19 mouse cellular contexts compared by ENCODE assay signal in genomic region chr5:28251211-28251764, GRCm38 (mm10). TPM values are rescaled to one million over a fixed set of nuclear protein-coding genes. Genes with fewer than 3 reads are reported as not detected.
DNase-seq lines count a peak whose midpoint lies in the region; ATAC-seq lines count a peak whose summit lies in the region.
"Had no signal": no experiment of that assay in that cellular context is flagged by ENCODE, and none has a peak within 500 bp of the region (broad histone marks: within the 10 kb centered on the region; RNA-seq: fewer than 3 reads in every experiment).

No protein-coding gene starts in this region.

- H3K27me3 ChIP-seq in forebrain, embryonic 14.5 days (replicated peaks; ENCODE audit: control insufficient read depth, insufficient read depth, low read length), result no peaks in the 10 kb centered on the region
- H3K27me3 ChIP-seq in forebrain, embryonic 16.5 days (replicated peaks; ENCODE audit: control insufficient read depth, insufficient read depth, low read length), result no peaks in the 10 kb centered on the region
- H3K27me3 ChIP-seq in hindbrain, embryonic 15.5 days, result no peaks in the 10 kb centered on the region
- H3K27me3 ChIP-seq: limb, embryonic 12.5 days; stomach, embryonic 15.5 days had no signal

- WGBS in forebrain, embryonic 14.5 days, result 41% methylated on average over 4 of the region's 4 CpGs
- 35% methylated on average over 4 of the region's 4 CpGs for WGBS in forebrain, embryonic 16.5 days
- 21% methylated on average over 4 of the region's 4 CpGs for WGBS in hindbrain, embryonic 15.5 days

- no peaks in the 10 kb centered on the region for H3K9me3 ChIP-seq in forebrain, embryonic 14.5 days (replicated peaks; ENCODE audit: control insufficient read depth, low read length)
- H3K9me3 ChIP-seq in forebrain, embryonic 16.5 days (ENCODE audit: control insufficient read depth, low read length), result no peaks in the 10 kb centered on the region
- no peaks in the 10 kb centered on the region for H3K9me3 ChIP-seq in hindbrain, embryonic 15.5 days
- H3K9me3 ChIP-seq: limb, embryonic 12.5 days; megakaryocyte, embryonic 14.5 days; stomach, embryonic 15.5 days had no signal

- peak; percentile 4 for DNase-seq in forebrain, embryonic 14.5 days (ENCODE audit: low spot score)
- peak; percentile 48 for DNase-seq in right cerebral cortex, postnatal 4 days
- no peak for DNase-seq in right cerebral cortex, postnatal 25 days
- DNase-seq in telencephalon, adult 2 months (ENCODE audit: low read depth, low spot score), result peak; percentile 6
- DNase-seq in spleen, postnatal 14 days (ENCODE audit: low spot score in 2 of 2), result no peak
- no peak for DNase-seq in heart, postnatal 14 days
- DNase-seq: kidney, adult 2 months; lung, adult 18-20 months had no signal

- no peak overlapping the region for H3K27ac ChIP-seq in forebrain, embryonic 14.5 days (ENCODE audit: low read depth, low read length)
- H3K27ac ChIP-seq in forebrain, embryonic 16.5 days (ENCODE audit: low read length), result no peak overlapping the region
- peak overlapping the region; percentile 68 for H3K27ac ChIP-seq in hindbrain, embryonic 15.5 days (replicated peaks)
- H3K27ac ChIP-seq: layer of hippocampus, adult 2 months; limb, embryonic 12.5 days; stomach, embryonic 15.5 days had no signal

- H3K4me3 ChIP-seq in forebrain, embryonic 14.5 days (ENCODE audit: low read depth, low read length), result no peak overlapping the region
- no peak overlapping the region for H3K4me3 ChIP-seq in forebrain, embryonic 16.5 days (replicated peaks; ENCODE audit: low read length)
- no peak overlapping the region for H3K4me3 ChIP-seq in hindbrain, embryonic 15.5 days
- H3K4me3 ChIP-seq: erythroblast, embryonic 14.5 days; layer of hippocampus, adult 2 months; limb, embryonic 12.5 days; megakaryocyte, embryonic 14.5 days; stomach, embryonic 15.5 days had no signal

- no peak for ATAC-seq in forebrain, embryonic 14.5 days
- ATAC-seq in forebrain, embryonic 16.5 days, result no peak
- peak; percentile 87 for ATAC-seq in hindbrain, embryonic 15.5 days (ENCODE audit: low FRiP score, low read depth)

- no peaks in the 10 kb centered on the region for H3K36me3 ChIP-seq in forebrain, embryonic 14.5 days (ENCODE audit: control insufficient read depth, insufficient read depth, low read length)
- no peaks in the 10 kb centered on the region for H3K36me3 ChIP-seq in forebrain, embryonic 16.5 days (ENCODE audit: control insufficient read depth, insufficient read depth)
- H3K36me3 ChIP-seq in hindbrain, embryonic 15.5 days, result no peaks in the 10 kb centered on the region
- H3K36me3 ChIP-seq: limb, embryonic 12.5 days; stomach, embryonic 15.5 days had no signal

- H3K9ac ChIP-seq in forebrain, embryonic 14.5 days (ENCODE audit: low read length), result no peak overlapping the region
- no peak overlapping the region for H3K9ac ChIP-seq in forebrain, embryonic 16.5 days (replicated peaks; ENCODE audit: low read depth, low read length)
- H3K9ac ChIP-seq in hindbrain, embryonic 15.5 days, result no peak overlapping the region
- H3K9ac ChIP-seq: limb, embryonic 12.5 days; stomach, embryonic 15.5 days had no signal

- intact Hi-C loops in heart, postnatal 14 days (cut with DNase I), result no loop called here

- no peaks in the 10 kb centered on the region; the same call in 1 of the 2 replicates for H3K4me1 ChIP-seq in forebrain, embryonic 14.5 days (ENCODE audit: control insufficient read depth, insufficient read depth, low read length)
- 0 out of 2 replicates have a peak, but pooled peaks cover 4% of the 10 kb centered on the region for H3K4me1 ChIP-seq in forebrain, embryonic 16.5 days (replicated peaks; ENCODE audit: control insufficient read depth, insufficient read depth, low read length)
- H3K4me1 ChIP-seq in hindbrain, embryonic 15.5 days (replicated peaks), result peaks cover 15% of the 10 kb centered on the region
- H3K4me1 ChIP-seq: megakaryocyte, embryonic 14.5 days; stomach, embryonic 15.5 days had no signal

- no peak overlapping the region for H3K4me2 ChIP-seq in forebrain, embryonic 14.5 days (ENCODE audit: low read length)
- no peak overlapping the region for H3K4me2 ChIP-seq in forebrain, embryonic 16.5 days (ENCODE audit: low read length)
- no peak overlapping the region for H3K4me2 ChIP-seq in hindbrain, embryonic 15.5 days
- H3K4me2 ChIP-seq: limb, embryonic 12.5 days; stomach, embryonic 15.5 days had no signal

RNA-seq across cellular contexts. Expression of gene Cnpy1, which starts 5.7 kb away (rescaled TPM):
- 1.1 TPM in 2 replicates for polyA plus RNA-seq in forebrain, embryonic 14.5 days (2014; fragmentation: Nextera tagmentation; extraction: Ambion mirVana)
- polyA plus RNA-seq in forebrain, embryonic 16.5 days (2015; fragmentation: Nextera tagmentation; extraction: Ambion mirVana), result 1.1 and 2.7 TPM in 2 replicates
- 37.0 and 66.2 TPM in 2 replicates for polyA plus RNA-seq in hindbrain, embryonic 15.5 days (2015; fragmentation: Nextera tagmentation; extraction: Ambion mirVana)
- total RNA-seq in heart, postnatal 14 days (2021), result not detected
- total RNA-seq: gastrocnemius, postnatal 4 days; MEL had no signal
- polyA plus RNA-seq: C2C12; erythroblast, embryonic 14.5 days; heart, embryonic 16.5 days; limb, embryonic 12.5 days had no signal

Comparison
In these comparisons a context has a peak if more than half of its experiments do, and no peak if none do; other contexts are left out.
1. DNase-seq: peak in forebrain, embryonic 14.5 days (single experiment), right cerebral cortex, postnatal 4 days (single experiment) and telencephalon, adult 2 months (single experiment); none in right cerebral cortex, postnatal 25 days (single experiment), spleen, postnatal 14 days (0 of 2) and heart, postnatal 14 days (0 of 2).
2. RNA of gene Cnpy1, which starts 5.7 kb away (polyA plus RNA-seq): 37.0 to 66.2 TPM in hindbrain, embryonic 15.5 days; 1.1 TPM in forebrain, embryonic 14.5 days and 1.1 to 2.7 TPM in forebrain, embryonic 16.5 days; every median in the first group is over 10 times any median in the second.